Mouse (Mus musculus) adrenal gland, adult 8-10 months (tissue): ENCODE measurements around the gene Dennd6b. TPM values are rescaled to one million over a fixed set of nuclear protein-coding genes. Genes with fewer than 3 reads are reported as not detected.

Experiments
- microRNA-seq, 2 experiments: library from miRNA; unstranded; fragments of <30 nt; microRNA quantifications; one replicate each; pipeline ENCODE4 v1.2.0; 2022
- total RNA-seq, 4 experiments: library from RNA; stranded (reverse); gene quantifications; 2 replicates each; pipeline ENCODE4 v1.2.4; 2022

Gene Dennd6b
- total RNA-seq, 4 experiments from 2014 or later, result 6.9 to 13.2 (median 8.9) TPM

Small RNAs within 50 kb of the gene (microRNA-seq; reads per million reads assigned to microRNA genes)
- gene Mir6958, result 0.18 to 0.67 reads per million in 2 experiments
- 0.18 to 0.67 reads per million in 2 experiments for gene Mir7118

Other genes with a start within 250 kb of the Dennd6b start
- not detected for gene Ttll8, start 242.1 kb downstream of the Dennd6b start, total RNA-seq
- under 1 TPM in 2 of 4 experiments, not detected in 2; 0.16 to 0.17 TPM for gene Mlc1, start 217.5 kb downstream of the Dennd6b start, total RNA-seq
- gene Mov10l1, start 213.6 kb downstream of the Dennd6b start, total RNA-seq, result not detected
- gene Panx2, start 136.8 kb downstream of the Dennd6b start, total RNA-seq, result 1 to 10 TPM in 3 of 4 experiments, under 1 TPM in 1; 0.78 to 2.4 (median 1.7) TPM
- 10 to 100 TPM; 37.0 to 49.0 (median 43.7) TPM for gene Trabd, start 121.4 kb downstream of the Dennd6b start, total RNA-seq
- gene Selenoo, start 107.4 kb downstream of the Dennd6b start, total RNA-seq, result 10 to 100 TPM; 44.0 to 52.1 (median 46.1) TPM
- gene Tubgcp6, start 73.4 kb downstream of the Dennd6b start, total RNA-seq, result 10 to 100 TPM; 16.0 to 24.6 (median 20.3) TPM
- gene Hdac10, start 67.8 kb downstream of the Dennd6b start, total RNA-seq, result 10 to 100 TPM; 13.2 to 23.1 (median 18.0) TPM
- gene Mapk12, start 55.8 kb downstream of the Dennd6b start, total RNA-seq, result 10 to 100 TPM; 10.5 to 22.7 (median 14.3) TPM
- gene Mapk11, start 46.9 kb downstream of the Dennd6b start, total RNA-seq, result 1 to 10 TPM; 4.6 to 7.7 (median 6.3) TPM
- 100 to 1,000 TPM; 153 to 177 (median 157) TPM for gene Plxnb2, start 15.7 kb downstream of the Dennd6b start, total RNA-seq
- 10 to 100 TPM; 46.8 to 89.2 (median 66.8) TPM for gene Ppp6r2, start 15.1 kb upstream of the Dennd6b start, total RNA-seq
- 100 to 1,000 TPM in 2 of 4 experiments, 10 to 100 TPM in 2; 90.8 to 127 (median 101) TPM for gene Sbf1, start 118.8 kb upstream of the Dennd6b start, total RNA-seq
- gene Adm2, start 126.2 kb upstream of the Dennd6b start, total RNA-seq, result not detected
- 1 to 10 TPM in 2 of 4 experiments, not detected in 2; 1.4 TPM for gene Miox, start 137.9 kb upstream of the Dennd6b start, total RNA-seq
- 10 to 100 TPM; 44.4 to 57.5 (median 48.6) TPM for gene Lmf2, start 159.2 kb upstream of the Dennd6b start, total RNA-seq
- gene Ncaph2, start 159.2 kb upstream of the Dennd6b start, total RNA-seq, result 10 to 100 TPM; 79.1 to 93.1 (median 87.8) TPM
- gene Sco2, start 177.3 kb upstream of the Dennd6b start, total RNA-seq, result 10 to 100 TPM; 18.7 to 28.6 (median 24.6) TPM
- gene Tymp, start 180.5 kb upstream of the Dennd6b start, total RNA-seq, result under 1 TPM; 0.22 to 0.73 (median 0.51) TPM
- gene Odf3b, start 182.8 kb upstream of the Dennd6b start, total RNA-seq, result under 1 TPM; 0.34 to 0.73 (median 0.43) TPM
- gene Klhdc7b, start 188.4 kb upstream of the Dennd6b start, total RNA-seq, result under 1 TPM in 1 of 4 experiments, not detected in 3; 0.09 TPM
- not detected for gene Syce3, start 214.0 kb upstream of the Dennd6b start, total RNA-seq
- gene Cpt1b, start 229.4 kb upstream of the Dennd6b start, total RNA-seq, result 10 to 100 TPM in 3 of 4 experiments, 1 to 10 TPM in 1; 6.3 to 68.6 (median 53.1) TPM
- gene C730034F03Rik, start 233.1 kb upstream of the Dennd6b start, total RNA-seq, result 1 to 10 TPM; 1.1 to 2.3 (median 1.9) TPM
- 1 to 10 TPM in 2 of 4 experiments, not detected in 2; 1.2 to 1.5 TPM for gene Gm44502, start 233.2 kb upstream of the Dennd6b start, total RNA-seq
- 10 to 100 TPM; 47.0 to 76.2 (median 66.7) TPM for gene Chkb, start 233.4 kb upstream of the Dennd6b start, total RNA-seq